ENCODE assay signal across 9 mouse cellular contexts in the genomic region with DNA sequence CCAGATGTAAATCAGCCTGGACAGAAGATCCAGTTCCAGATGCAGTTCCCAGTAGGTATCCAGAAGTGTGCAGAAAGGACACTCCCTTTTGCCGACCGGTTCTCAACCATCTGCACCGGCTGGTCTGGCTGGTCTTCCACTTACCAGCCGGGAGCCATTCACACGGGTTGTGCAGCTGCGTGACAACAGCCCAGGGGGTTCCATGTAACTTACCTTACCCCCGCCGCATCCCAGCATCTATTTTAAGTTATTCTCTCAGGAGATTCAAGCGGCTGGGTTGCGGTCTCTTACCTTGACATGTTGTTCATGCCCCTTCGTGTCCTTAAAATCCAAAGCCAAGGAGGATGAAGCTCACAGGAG. TPM values are rescaled to one million over a fixed set of nuclear protein-coding genes. Genes with fewer than 3 reads are reported as not detected.
DNase-seq lines count a peak whose midpoint lies in the region; ATAC-seq lines count a peak whose summit lies in the region.
"Had no signal": no experiment of that assay in that cellular context is flagged by ENCODE, and none has a peak within 500 bp of the region (broad histone marks: within the 10 kb centered on the region; RNA-seq: fewer than 3 reads in every experiment).

No protein-coding gene starts in this region.

- H3K9ac ChIP-seq in hindbrain, embryonic 13.5 days: peak overlapping the region; percentile 77
- no peak overlapping the region for H3K9ac ChIP-seq in liver, embryonic 15.5 days
- H3K9ac ChIP-seq in stomach, embryonic 16.5 days (ENCODE audit: low read length): no peak overlapping the region

- ATAC-seq in hindbrain, embryonic 13.5 days (ENCODE audit: low FRiP score): peak; percentile 69
- ATAC-seq in liver, embryonic 15.5 days (ENCODE audit: insufficient read depth): no peak
- ATAC-seq in stomach, embryonic 16.5 days (ENCODE audit: insufficient read depth, low FRiP score): peak; percentile 34; the same call in 1 of the 2 replicates

- peak overlapping the region; percentile 69 for H3K4me3 ChIP-seq in heart, embryonic 10.5 days
- peak overlapping the region; percentile 68 for H3K4me3 ChIP-seq in hindbrain, embryonic 13.5 days
- peak overlapping the region; percentile 24; the same call in 1 of the 2 replicates for H3K4me3 ChIP-seq in liver, embryonic 15.5 days (replicated peaks)
- peak overlapping the region; percentile 57 for H3K4me3 ChIP-seq in stomach, embryonic 16.5 days (replicated peaks; ENCODE audit: low read length)
- H3K4me3 ChIP-seq: myocyte had no signal

- H3K9me3 ChIP-seq in heart, embryonic 10.5 days: no peaks in the 10 kb centered on the region
- no peaks in the 10 kb centered on the region for H3K9me3 ChIP-seq in hindbrain, embryonic 13.5 days
- no peaks in the 10 kb centered on the region for H3K9me3 ChIP-seq in liver, embryonic 15.5 days (replicated peaks)
- no peaks in the 10 kb centered on the region for H3K9me3 ChIP-seq in stomach, embryonic 16.5 days (replicated peaks; ENCODE audit: control insufficient read depth, low read length)

- WGBS in heart, embryonic 10.5 days: 3% methylated on average over 11 of the region's 11 CpGs
- WGBS in hindbrain, embryonic 13.5 days: under 1% methylated on average over 11 of the region's 11 CpGs
- WGBS in liver, embryonic 15.5 days (ENCODE audit: insufficient replicate concordance): 1% methylated on average over 11 of the region's 11 CpGs
- under 1% methylated on average over 11 of the region's 11 CpGs for WGBS in stomach, embryonic 16.5 days

- no peak for DNase-seq in heart, embryonic 10.5 days (ENCODE audit: low spot score)
- no peak for DNase-seq in heart, adult 18-20 months
- DNase-seq in embryo, embryonic 10.5 days (ENCODE audit: low spot score): peak; percentile 33
- DNase-seq in c-Kit-positive CD71-positive TER-119-positive erythroid progenitor cells, embryonic 14.5 days (ENCODE audit: low spot score): no peak
- no peak for DNase-seq in Muller cell, postnatal 12 days (ENCODE audit: inconsistent ontology term)

- no peaks in the 10 kb centered on the region for H3K36me3 ChIP-seq in heart, embryonic 10.5 days
- H3K36me3 ChIP-seq in hindbrain, embryonic 13.5 days: no peaks in the 10 kb centered on the region
- H3K36me3 ChIP-seq in liver, embryonic 15.5 days (replicated peaks): no peaks in the 10 kb centered on the region
- no peaks in the 10 kb centered on the region for H3K36me3 ChIP-seq in stomach, embryonic 16.5 days (ENCODE audit: control insufficient read depth, insufficient read depth, low read length)

- H3K27ac ChIP-seq in heart, embryonic 10.5 days: no peak overlapping the region
- H3K27ac ChIP-seq in hindbrain, embryonic 13.5 days: peak overlapping the region; percentile 69
- H3K27ac ChIP-seq in liver, embryonic 15.5 days (replicated peaks): no peak overlapping the region
- H3K27ac ChIP-seq in stomach, embryonic 16.5 days (ENCODE audit: low read length): no peak overlapping the region

- peak overlapping the region; percentile 91 for H3K4me2 ChIP-seq in hindbrain, embryonic 13.5 days
- peak overlapping the region; percentile 49 for H3K4me2 ChIP-seq in liver, embryonic 15.5 days
- peak overlapping the region; percentile 96 for H3K4me2 ChIP-seq in stomach, embryonic 16.5 days (ENCODE audit: low read depth, low read length)

- H3K27me3 ChIP-seq in heart, embryonic 10.5 days (ENCODE audit: insufficient read depth, poor library complexity, severe bottlenecking): peaks cover 57% of the 10 kb centered on the region
- H3K27me3 ChIP-seq in hindbrain, embryonic 13.5 days: peaks cover 49% of the 10 kb centered on the region
- H3K27me3 ChIP-seq in liver, embryonic 15.5 days: peaks cover 49% of the 10 kb centered on the region
- peaks cover 44% of the 10 kb centered on the region for H3K27me3 ChIP-seq in stomach, embryonic 16.5 days (ENCODE audit: control insufficient read depth, insufficient read depth, low read length)

- peaks cover 11% of the 10 kb centered on the region for H3K4me1 ChIP-seq in heart, embryonic 10.5 days
- H3K4me1 ChIP-seq in hindbrain, embryonic 13.5 days (replicated peaks): peaks cover 22% of the 10 kb centered on the region
- no peaks in the 10 kb centered on the region for H3K4me1 ChIP-seq in liver, embryonic 15.5 days (replicated peaks)
- peaks cover 8% of the 10 kb centered on the region; the same call in 1 of the 2 replicates for H3K4me1 ChIP-seq in stomach, embryonic 16.5 days (ENCODE audit: control insufficient read depth, insufficient read depth, low read length)

RNA-seq across cellular contexts. Expression of a gene that starts 0.8 kb away (rescaled TPM):
- 0.13 and 0.16 TPM in 2 replicates for polyA plus RNA-seq in heart, embryonic 10.5 days (2016; fragmentation: Nextera tagmentation; extraction: Ambion mirVana)
- not detected for total RNA-seq in heart, adult 18-20 months (2021)
- polyA plus RNA-seq in hindbrain, embryonic 13.5 days (2015; fragmentation: Nextera tagmentation; extraction: Ambion mirVana): 39.6 and 40.5 TPM in 2 replicates
- 0.03 TPM in 2 replicates for polyA plus RNA-seq in liver, embryonic 15.5 days (2015; fragmentation: Nextera tagmentation; extraction: Ambion mirVana)
- 0.72 and 0.89 TPM in 2 replicates for polyA plus RNA-seq in stomach, embryonic 16.5 days (2015; fragmentation: Nextera tagmentation; extraction: Ambion mirVana)

Comparison
In these comparisons a context has a peak if more than half of its experiments do, and no peak if none do; other contexts are left out.
1. RNA of a gene that starts 0.8 kb away (polyA plus RNA-seq): 39.6 to 40.5 TPM in hindbrain, embryonic 13.5 days; 0.72 to 0.89 TPM in stomach, embryonic 16.5 days, 0.13 to 0.16 TPM in heart, embryonic 10.5 days and 0.03 TPM in liver, embryonic 15.5 days; every median in the first group is over 10 times any median in the second.
2. Peak in every context shown above with its lines, with median percentiles within 50 percentile points of each other: H3K4me3 ChIP-seq and H3K4me2 ChIP-seq.